8 mouse cellular contexts compared by ENCODE assay signal in genomic region chr5:120612442-120612821, GRCm38 (mm10). TPM values are rescaled to one million over a fixed set of nuclear protein-coding genes. Genes with fewer than 3 reads are reported as not detected.
A peak's percentile ranks its signal among the peaks of the same experiment; 100 is the strongest.
DNase-seq lines count a peak whose midpoint lies in the region; ATAC-seq lines count a peak whose summit lies in the region.

Gene Rita1, minus strand, starts transcription at chr5:120612589.
Gene Ddx54, plus strand, starts transcription at chr5:120612739.

- DNase-seq in adrenal gland, postnatal 14 days = peak; percentile 97
- DNase-seq in embryonic facial prominence, embryonic 10.5 days (ENCODE audit: low spot score) = peak; percentile 97
- no peak for DNase-seq in gonadal fat pad, adult 2 months (ENCODE audit: low read depth)
- peak; percentile 98 to 99 for DNase-seq in left cerebral cortex, postnatal 14 days (ENCODE audit: low spot score in 2 of 2)
- DNase-seq in right cerebral cortex, postnatal 36 days (ENCODE audit: low spot score in 2 of 2) = peak; percentile 97 to 98
- no peak for DNase-seq in adipocyte (ENCODE audit: low spot score)

- peaks cover 19% of the 10 kb centered on the region for H3K4me1 ChIP-seq in embryonic facial prominence, embryonic 10.5 days
- peaks cover 16% of the 10 kb centered on the region for H3K4me1 ChIP-seq in intestine, embryonic 16.5 days (ENCODE audit: control insufficient read depth, insufficient read depth, low read length)

- peak within 1 kb of the TSS; percentile 86 for H3K4me2 ChIP-seq in intestine, embryonic 16.5 days (ENCODE audit: low read depth, low read length)

- H3K27me3 ChIP-seq in embryonic facial prominence, embryonic 10.5 days (replicated peaks; ENCODE audit: low read depth, poor library complexity, severe bottlenecking) = no peaks in the 10 kb centered on the region
- H3K27me3 ChIP-seq in intestine, embryonic 16.5 days (replicated peaks; ENCODE audit: control insufficient read depth, insufficient read depth, low read length) = no peaks in the 10 kb centered on the region

- peaks cover 7% of the 10 kb centered on the region for H3K9me3 ChIP-seq in embryonic facial prominence, embryonic 10.5 days
- peaks cover 5% of the 10 kb centered on the region; the same call in 1 of the 2 replicates for H3K9me3 ChIP-seq in intestine, embryonic 16.5 days (ENCODE audit: control insufficient read depth, low read length)

- peaks cover 55% of the 10 kb centered on the region for H3K36me3 ChIP-seq in embryonic facial prominence, embryonic 10.5 days (replicated peaks)
- H3K36me3 ChIP-seq in intestine, embryonic 16.5 days (ENCODE audit: control insufficient read depth, insufficient read depth, low read length) = peaks cover 13% of the 10 kb centered on the region

- peak; percentile 83 for ATAC-seq in intestine, embryonic 16.5 days
- ATAC-seq in megakaryocyte progenitor cell, adult 5-6 weeks (replicated peaks; ENCODE audit: poor library complexity) = peak; percentile 77

- intact Hi-C loops in left cerebral cortex, postnatal 14 days (cut with DNase I) = no loop called here

- peak within 1 kb of the TSS; percentile 78 for H3K4me3 ChIP-seq in embryonic facial prominence, embryonic 10.5 days
- H3K4me3 ChIP-seq in intestine, embryonic 16.5 days (ENCODE audit: low read length) = peak within 1 kb of the TSS; percentile 87

- H3K27ac ChIP-seq in embryonic facial prominence, embryonic 10.5 days (replicated peaks) = peak within 1 kb of the TSS; percentile 96
- peak within 1 kb of the TSS; percentile 83 for H3K27ac ChIP-seq in intestine, embryonic 16.5 days (ENCODE audit: low read length)

- WGBS in embryonic facial prominence, embryonic 10.5 days = under 1% methylated on average over 22 of the region's 22 CpGs
- 0% methylated on average over 22 of the region's 22 CpGs for WGBS in intestine, embryonic 16.5 days

- H3K9ac ChIP-seq in intestine, embryonic 16.5 days (ENCODE audit: low read depth, low read length) = peak within 1 kb of the TSS; percentile 85

RNA-seq across cellular contexts. Expression of gene Rita1, which starts in this region (rescaled TPM):
- 15.6 and 16.0 TPM in 2 replicates for total RNA-seq in adrenal gland, postnatal 14 days (2021)
- polyA plus RNA-seq in embryonic facial prominence, embryonic 10.5 days (2016; fragmentation: Nextera tagmentation; extraction: Ambion mirVana) = 19.4 and 20.1 TPM in 2 replicates
- polyA plus RNA-seq in gonadal fat pad, adult 2 months (2012; rRNA removed) = 15.6 and 17.8 TPM in 2 replicates
- 12.7 and 12.8 TPM in 2 replicates for polyA plus RNA-seq in intestine, embryonic 16.5 days (2015; fragmentation: Nextera tagmentation; extraction: Ambion mirVana)
- 10 to 100 TPM; 31.5 to 32.4 TPM for total RNA-seq in left cerebral cortex, postnatal 14 days (2021)
- 2.0 and 2.3 TPM in 2 replicates for total RNA-seq in megakaryocyte progenitor cell, adult 5-6 weeks (2015)
- 4.7 and 5.8 TPM in 2 replicates for total RNA-seq in megakaryocyte progenitor cell, adult 5-6 weeks (2017)

RNA-seq across cellular contexts. Expression of gene Ddx54, which starts in this region (rescaled TPM):
- total RNA-seq in adrenal gland, postnatal 14 days (2021) = 38.6 and 45.9 TPM in 2 replicates
- 62.3 and 64.3 TPM in 2 replicates for polyA plus RNA-seq in embryonic facial prominence, embryonic 10.5 days (2016; fragmentation: Nextera tagmentation; extraction: Ambion mirVana)
- 34.2 and 37.0 TPM in 2 replicates for polyA plus RNA-seq in gonadal fat pad, adult 2 months (2012; rRNA removed)
- 50.8 and 51.4 TPM in 2 replicates for polyA plus RNA-seq in intestine, embryonic 16.5 days (2015; fragmentation: Nextera tagmentation; extraction: Ambion mirVana)
- total RNA-seq in left cerebral cortex, postnatal 14 days (2021) = 10 to 100 TPM; 44.5 to 48.0 TPM
- 11.8 and 13.3 TPM in 2 replicates for total RNA-seq in megakaryocyte progenitor cell, adult 5-6 weeks (2015)
- 34.9 and 35.8 TPM in 2 replicates for total RNA-seq in megakaryocyte progenitor cell, adult 5-6 weeks (2017)

Comparison
In these comparisons a context has a peak if more than half of its experiments do, and no peak if none do; other contexts are left out.
1. DNase-seq: peak in adrenal gland, postnatal 14 days (single experiment), embryonic facial prominence, embryonic 10.5 days (single experiment), left cerebral cortex, postnatal 14 days (2 of 2) and right cerebral cortex, postnatal 36 days (2 of 2); none in gonadal fat pad, adult 2 months (single experiment) and adipocyte (single experiment).